Mouse (Mus musculus) heart, embryonic 12.5 days (tissue): Measurements from ENCODE around the gene Triml1. TPM values are rescaled to one million over a fixed set of nuclear protein-coding genes. Genes with fewer than 3 reads are reported as not detected.

Experiments
- ATAC-seq: fragments of 200-750 bp; cut with Nextera tagmentation; 2 replicates; pipeline ENCODE4 v1.8.0; 2017; ENCODE audit warnings: moderate TSS enrichment, moderate library complexity; ENCODE audit not compliant: insufficient number of reproducible peaks, low FRiP score
- H3K27ac ChIP-seq: fragments of 300-500 bp; sonication (generic); 2 replicates; pipeline ENCODE4 v1.5.1; 2016; ENCODE audit warnings: mild to moderate bottlenecking, moderate library complexity; ENCODE audit not compliant: poor library complexity, severe bottlenecking
- H3K27me3 ChIP-seq: fragments of 300-500 bp; sonication (generic); replicated peaks from 2 replicates; pipeline ENCODE4 v1.6.1; 2016; ENCODE audit warnings: mild to moderate bottlenecking, moderate library complexity
- H3K36me3 ChIP-seq: fragments of 300-500 bp; sonication (generic); 2 replicates; pipeline ENCODE4 v1.6.1; 2016; ENCODE audit warnings: mild to moderate bottlenecking, moderate library complexity
- H3K4me1 ChIP-seq: fragments of 300-500 bp; sonication (generic); replicated peaks from 2 replicates; pipeline ENCODE4 v1.6.1; 2016; ENCODE audit warnings: mild to moderate bottlenecking
- H3K4me2 ChIP-seq: fragments of 300-500 bp; sonication (generic); 2 replicates; pipeline ENCODE4 v1.6.1; 2016; ENCODE audit warnings: mild to moderate bottlenecking, moderate library complexity
- H3K4me3 ChIP-seq: fragments of 300-500 bp; sonication (generic); 2 replicates; pipeline ENCODE4 v1.5.1; 2016; ENCODE audit warnings: mild to moderate bottlenecking
- H3K9ac ChIP-seq: fragments of 300-500 bp; sonication (generic); 2 replicates; pipeline ENCODE4 v1.6.1; 2016; ENCODE audit warnings: mild to moderate bottlenecking, moderate library complexity
- H3K9me3 ChIP-seq: fragments of 300-500 bp; sonication (generic); replicated peaks from 2 replicates; pipeline ENCODE4 v1.6.1; 2016; ENCODE audit warnings: mild to moderate bottlenecking, moderate library complexity
- WGBS: fragments of 180-500 bp; shearing (Covaris S2); methylation state at CpG from one replicate; pipeline ENCODE4 v1.1.7; 2016; 5-methylcytosine and 5-hydroxymethylcytosine counted together
- polyA plus RNA-seq: library from polyadenylated mRNA; unstranded; fragments of >200 nt; fragmentation: Nextera tagmentation; extraction: Ambion mirVana; gene quantifications from 2 replicates; pipeline ENCODE4 v1.2.1, GENCODE M21; 2016

Gene Triml1
- polyA plus RNA-seq, 1 experiment from 2014 or later, result not detected

DNA sequence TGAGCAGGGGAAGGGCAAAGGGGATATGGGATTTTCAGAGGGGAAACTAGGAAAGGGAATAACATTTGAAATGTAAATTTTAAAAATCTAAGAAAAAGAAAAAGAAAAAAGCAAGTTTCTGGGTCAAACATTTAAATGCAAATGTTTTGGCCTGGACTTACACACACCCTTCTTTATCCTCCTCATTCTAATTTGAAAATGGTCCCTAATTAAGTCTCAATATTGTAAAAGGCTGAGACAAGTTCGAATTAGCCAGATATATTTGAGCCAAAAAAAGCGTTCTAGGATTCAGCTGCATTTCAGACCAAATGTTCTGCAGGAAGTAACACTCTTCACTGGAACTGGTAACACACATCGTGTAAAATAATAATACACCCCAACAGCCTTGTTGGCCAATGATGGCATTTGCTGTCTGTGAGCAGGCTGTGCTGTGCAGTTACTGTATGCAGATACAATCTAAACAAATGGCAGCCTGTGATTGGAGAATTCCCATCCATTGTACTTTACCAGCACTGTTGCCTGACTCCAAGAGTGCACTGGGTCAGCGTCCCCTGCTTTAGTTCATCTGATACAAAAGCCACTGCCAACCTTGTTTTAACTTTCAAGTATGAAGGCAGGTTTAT, 30.0 kb downstream of the Triml1 start:
- H3K9me3 ChIP-seq, result no peaks in the 10 kb centered on the region
- ATAC-seq, result no peak
- no peaks in the 10 kb centered on the region for H3K36me3 ChIP-seq
- no peak overlapping the region for H3K4me3 ChIP-seq
- no peak overlapping the region for H3K27ac ChIP-seq
- H3K4me1 ChIP-seq, result no peaks in the 10 kb centered on the region
- H3K4me2 ChIP-seq, result no peak overlapping the region
- H3K9ac ChIP-seq, result no peak overlapping the region
- 75% methylated on average over 4 of the region's 4 CpGs for WGBS
- H3K27me3 ChIP-seq, result no peaks in the 10 kb centered on the region

Other genes with a start within 250 kb of the Triml1 start
- 0.11 TPM in 1 of 2 replicates, not detected in the other for gene Triml2, start 39.1 kb upstream of the Triml1 start, polyA plus RNA-seq
- gene Zfp42, start 165.5 kb upstream of the Triml1 start, polyA plus RNA-seq, result not detected in 2 replicates